Mouse (Mus musculus) regulatory T cell (primary cell): Measurements from ENCODE around the gene Sec61a1.

Experiments
- in situ Hi-C: fragments of 300-600 bp; cut with MboI, MseI; formaldehyde crosslinking; loops from one replicate; pipeline ENCODE4 v1.15.1; 2025; ENCODE audit warnings: high pct_unique_total_duplicates

The Sec61a1 gene

DNA sequence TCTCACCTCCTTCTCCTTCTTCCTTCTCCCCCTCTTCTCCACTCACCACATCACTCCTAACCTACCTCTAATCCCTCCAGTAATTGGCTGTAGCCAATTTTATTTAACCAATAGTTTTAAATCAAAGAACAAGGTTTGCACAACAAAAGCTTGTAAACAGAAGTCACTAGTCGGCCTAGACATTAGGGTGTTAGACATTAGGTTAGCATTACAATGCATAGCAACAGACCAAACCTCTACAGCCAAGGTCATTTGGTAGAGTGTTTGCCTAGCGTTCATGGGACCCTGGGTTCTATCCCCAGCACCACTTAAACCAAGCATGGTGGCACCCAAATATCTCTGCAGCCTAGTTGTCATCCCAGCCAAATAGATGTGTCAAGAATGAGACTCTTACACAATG is 64.2 kb downstream of the Sec61a1 start:
- in situ Hi-C loops, result no loop called here
